Mouse (Mus musculus): ENCODE measurements at regions not wholly inside any gene's neighbourhood (a gene's known extent, or its start where the extent isn't known, plus 50 kb on each side); places are given as distances from the start of the nearest gene placed in this dataset.

DNA sequence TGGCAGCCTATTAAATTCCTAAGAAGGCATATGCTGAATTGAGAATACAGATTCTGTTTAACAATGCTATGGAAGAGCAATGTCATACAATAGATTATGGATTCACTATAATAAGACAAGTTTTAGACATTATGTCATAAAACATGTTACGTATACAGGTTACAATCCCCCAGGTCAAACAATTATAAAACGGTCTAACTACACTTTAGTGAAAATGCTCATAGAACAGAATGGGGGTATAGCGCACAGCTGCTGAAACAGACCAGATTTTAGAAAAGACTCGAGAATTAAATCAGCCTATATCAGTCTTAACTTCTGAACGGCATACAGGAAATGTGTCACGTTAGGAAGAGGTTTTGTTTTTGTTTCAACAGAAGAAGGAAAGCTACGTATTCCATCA lies 660.5 kb upstream of the Sel1l start:
- no peak for DNase-seq (ENCODE audit: low read depth, low spot score)

DNA sequence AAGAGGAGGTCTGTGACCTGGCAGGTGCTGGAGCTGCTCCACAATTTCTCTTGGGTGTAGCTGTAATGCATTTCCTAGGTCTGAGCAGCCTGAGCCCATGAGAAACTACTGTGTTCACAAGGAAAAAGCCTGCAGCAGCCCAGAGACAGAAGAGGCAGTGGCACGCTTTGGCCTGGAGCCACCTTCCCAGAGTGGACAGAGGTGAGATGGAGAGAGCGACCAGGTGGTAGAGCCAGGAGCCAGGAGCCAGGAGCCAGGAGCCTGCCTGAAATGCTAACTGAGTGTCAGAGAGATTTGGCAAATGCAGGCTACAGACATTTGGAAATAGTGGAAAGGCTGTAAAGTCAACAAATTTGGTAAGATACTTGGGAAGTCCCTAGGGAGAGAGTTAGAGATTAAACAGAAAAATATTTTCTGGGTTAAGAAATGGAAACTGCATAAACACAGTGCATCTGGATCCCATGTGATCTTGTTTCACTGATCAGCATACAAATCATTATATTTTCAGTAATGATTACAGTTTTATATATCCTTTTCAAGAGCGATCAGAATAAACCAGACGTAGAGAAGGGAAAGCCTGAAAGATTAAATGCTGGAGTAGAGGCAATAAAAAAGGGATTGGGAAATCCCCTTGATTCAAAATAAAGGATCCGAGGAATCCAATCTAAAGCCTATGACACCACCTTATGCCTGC lies 660.0 kb upstream of the Sel1l start:
- no peak for DNase-seq (ENCODE audit: low read depth, low spot score)

DNA sequence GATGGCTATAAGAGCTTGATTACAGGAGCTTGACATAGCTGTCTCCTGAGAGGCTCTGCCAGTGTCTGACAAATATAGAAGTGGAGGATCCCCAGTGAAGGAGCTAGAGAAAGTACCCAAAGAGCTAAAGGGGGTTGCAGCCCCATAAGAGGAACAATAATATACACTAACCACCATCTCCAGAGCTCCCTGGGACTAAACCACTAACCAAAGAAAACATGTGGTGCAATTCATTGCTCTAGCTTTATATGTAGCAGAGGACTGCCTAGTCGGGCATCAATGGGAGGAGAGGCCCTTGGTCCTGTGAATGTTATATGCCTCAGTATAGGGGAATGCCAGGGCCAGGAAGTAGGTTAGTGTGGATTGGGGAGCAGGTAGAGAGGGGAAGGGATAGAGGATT lies 635.0 kb upstream of the Sel1l start:
- no peak for DNase-seq (ENCODE audit: low read depth, low spot score)

DNA sequence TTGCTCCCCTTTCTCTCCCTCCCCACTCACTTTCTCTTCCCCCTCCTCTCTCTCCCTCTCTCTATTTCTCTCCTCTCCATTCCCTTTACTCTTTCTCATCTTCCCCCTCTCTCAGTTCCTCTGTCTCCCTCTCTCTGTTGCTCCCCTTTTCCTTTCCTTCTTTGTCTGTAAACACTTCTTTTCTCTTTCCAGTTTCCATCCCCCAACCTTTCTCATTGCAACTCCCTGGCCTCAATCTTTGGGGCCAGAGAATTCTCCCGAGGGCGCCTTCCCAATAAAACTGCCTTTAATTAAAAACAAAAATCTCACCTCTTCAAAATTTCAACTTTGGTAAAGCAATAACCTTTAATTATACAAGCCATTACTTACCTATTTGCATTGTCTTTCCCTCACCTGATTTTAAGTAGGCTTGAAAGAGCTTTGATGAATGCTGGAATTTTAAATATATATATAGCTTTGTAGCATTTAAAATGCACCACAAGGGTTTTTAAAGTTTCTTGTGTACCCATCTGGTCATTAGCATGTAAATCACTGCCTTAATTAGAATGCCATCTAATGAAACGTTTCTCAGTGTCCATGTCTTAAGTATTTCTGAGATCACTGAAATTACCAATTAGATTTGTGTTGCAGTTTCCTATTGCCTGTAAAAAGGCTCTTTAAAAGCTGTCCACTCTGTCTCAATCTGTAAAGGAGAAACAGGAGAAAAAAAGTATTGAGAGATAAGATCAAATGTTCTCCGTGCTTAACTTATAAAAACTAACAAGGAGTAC lies 625.5 kb upstream of the Sel1l start:
- DNase-seq (ENCODE audit: low read depth, low spot score), result no peak

DNA sequence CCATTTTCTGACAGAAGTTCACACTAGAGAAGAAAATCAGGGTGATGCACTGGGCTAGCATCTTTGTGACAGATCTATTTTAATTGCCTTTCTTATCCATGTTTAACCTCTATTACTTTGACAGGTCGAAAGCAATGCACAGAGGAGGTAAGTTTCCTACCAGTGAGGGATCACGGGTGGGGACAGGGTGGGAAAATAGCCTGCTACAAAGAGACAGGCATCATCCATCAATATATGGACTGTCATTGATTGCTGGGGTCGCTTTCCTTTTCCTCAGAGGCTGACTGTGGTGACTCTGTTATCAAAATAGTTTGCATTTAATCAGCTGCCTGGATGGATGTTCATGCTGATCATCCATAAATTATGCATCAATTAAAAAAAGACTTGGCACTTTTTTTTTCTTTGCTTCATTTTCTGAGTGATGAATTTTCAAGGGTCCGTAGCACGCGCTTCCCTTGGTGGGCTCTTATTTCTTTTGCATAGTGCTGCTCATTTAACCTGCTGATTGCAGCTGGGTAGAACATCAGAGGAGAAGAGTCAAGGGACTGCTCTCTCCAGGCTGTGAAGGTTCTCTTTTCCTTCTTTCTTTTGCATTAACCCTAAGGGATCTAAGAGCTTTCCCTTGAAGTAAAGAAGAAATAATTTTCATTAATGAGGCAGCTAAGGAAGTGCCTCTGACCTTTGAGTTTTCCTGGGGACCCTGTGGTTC lies 602.3 kb upstream of the Sel1l start:
- no peak for DNase-seq (ENCODE audit: low read depth, low spot score)

DNA sequence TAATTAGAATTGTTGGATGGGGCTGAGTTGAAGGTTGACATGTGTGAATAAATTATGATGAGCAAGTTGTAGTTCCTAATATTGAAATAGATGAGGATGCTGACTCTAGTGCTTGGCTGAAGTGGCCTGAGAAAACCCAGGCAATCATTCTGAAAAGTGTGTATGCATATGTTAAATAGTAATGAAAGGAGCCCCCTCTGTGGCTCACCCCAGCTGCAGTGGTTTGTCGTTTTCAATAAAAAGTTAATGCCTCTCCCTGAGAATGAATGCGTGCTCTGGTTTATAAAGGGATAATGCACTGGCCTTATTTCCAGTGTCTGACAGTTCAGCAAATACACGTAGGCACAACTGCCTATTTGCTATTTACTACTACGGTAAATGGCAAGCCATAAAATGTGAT lies 569.5 kb upstream of the Sel1l start:
- DNase-seq (ENCODE audit: low read depth, low spot score), result no peak

DNA sequence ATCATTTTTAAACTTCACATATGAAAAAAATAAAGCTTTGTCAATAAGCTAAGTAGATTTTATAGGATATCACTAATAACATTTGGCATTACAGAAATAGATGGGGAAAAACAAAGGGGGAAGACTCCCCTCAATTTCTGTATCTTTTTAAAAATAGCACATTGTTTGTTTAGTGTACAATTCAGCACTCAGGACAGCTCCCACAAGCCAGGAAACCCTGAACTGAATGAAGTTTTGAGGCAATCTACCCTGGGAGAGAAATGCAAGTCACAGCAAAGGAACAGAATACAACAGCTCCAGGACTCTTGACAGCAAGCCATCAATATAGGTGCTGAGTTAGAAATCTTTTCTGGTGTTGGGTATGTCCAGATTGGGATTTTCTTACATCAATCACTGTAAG lies 556.5 kb upstream of the Sel1l start:
- peak; percentile 3 for DNase-seq (ENCODE audit: low read depth, low spot score)

DNA sequence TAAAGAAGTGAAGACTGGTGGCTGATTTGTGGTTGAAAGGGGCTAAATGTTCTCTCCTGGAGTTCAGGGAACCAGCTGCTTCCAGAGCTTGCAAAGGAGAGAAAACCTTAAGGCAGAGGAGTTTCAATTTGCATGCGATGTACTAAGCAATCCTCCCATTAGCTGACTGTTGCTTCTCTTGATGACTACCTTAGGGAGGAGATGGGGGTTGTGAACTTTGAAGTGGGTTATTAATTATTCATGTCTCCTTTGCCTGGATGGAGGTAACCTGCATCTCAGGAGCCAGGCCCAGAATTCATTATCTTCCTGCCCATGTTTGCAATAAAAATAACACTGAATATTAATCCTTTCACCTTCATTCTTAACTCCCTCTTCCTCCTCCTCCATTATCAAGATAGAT lies 552.0 kb upstream of the Sel1l start:
- no peak for DNase-seq (ENCODE audit: low read depth, low spot score)

DNA sequence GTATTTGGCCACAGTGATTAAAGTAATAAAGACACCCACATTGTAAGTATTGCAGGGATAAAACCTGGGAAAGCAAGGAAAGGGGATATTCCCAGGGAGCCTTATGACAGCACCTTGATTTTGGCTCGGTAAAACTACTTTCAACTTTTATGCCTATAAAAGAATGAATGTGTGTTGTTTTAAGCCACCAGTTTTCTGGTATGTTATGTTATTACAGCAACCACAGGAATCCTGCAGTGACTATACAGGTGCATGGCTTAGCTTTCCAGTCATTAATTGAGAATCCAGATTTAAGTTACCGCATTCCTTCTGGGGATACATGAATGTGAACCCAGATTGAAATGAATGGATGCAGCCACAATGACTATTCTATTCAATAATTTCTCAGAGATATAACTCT lies 537.2 kb upstream of the Sel1l start:
- no peak for DNase-seq (ENCODE audit: low read depth, low spot score)

DNA sequence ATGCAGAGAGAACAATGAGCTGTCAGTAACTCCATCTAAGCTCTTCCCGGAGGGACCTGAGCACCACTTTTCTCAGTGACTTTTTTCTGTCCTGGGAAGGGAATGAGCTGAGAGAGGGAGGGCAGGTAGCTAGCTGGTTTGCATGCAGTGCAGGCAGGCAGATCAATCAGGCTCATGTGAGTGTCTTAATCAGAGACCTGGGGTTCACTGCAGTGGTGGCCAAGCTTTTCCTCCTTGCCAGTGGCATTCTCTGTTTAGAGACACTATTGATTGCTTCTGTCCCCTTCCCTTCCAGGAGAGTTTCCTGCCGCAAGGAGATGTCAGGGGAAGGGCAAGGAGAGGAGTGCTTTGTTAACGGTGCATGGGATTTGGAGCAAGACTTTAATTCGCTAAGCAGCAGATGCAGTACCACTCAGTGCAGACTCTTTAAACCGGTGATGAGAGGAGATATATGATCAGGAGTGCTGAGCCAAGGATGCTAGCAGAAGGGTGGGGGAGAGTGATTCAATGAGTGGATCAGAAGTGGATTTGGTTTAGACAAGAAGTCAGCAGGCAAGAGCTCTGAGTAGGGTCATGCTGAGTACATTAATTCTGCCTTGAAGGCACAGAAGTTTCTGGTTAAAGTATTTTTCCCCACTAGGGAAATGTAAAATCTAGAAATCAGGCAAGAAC lies 535.4 kb upstream of the Sel1l start:
- no peak for DNase-seq (ENCODE audit: low read depth, low spot score)

DNA sequence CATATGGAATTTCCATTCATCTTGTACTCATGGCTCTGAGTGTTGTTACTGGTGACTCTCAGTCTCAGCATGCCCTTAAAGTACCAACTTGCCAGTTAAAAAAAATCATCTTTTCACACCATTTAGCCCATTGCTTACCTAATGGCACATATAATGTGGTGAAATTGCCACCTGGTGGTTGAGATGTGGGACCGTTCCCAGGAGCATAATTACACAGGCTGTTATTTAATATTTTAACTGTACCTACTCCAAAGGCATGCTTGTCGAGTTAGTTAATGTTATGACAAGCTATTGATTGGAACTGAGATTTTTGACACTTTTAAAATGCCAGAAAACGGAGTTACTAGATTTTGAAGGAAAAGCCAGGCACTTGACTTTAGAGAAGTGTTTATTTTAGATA lies 530.2 kb upstream of the Sel1l start:
- no peak for DNase-seq (ENCODE audit: low read depth, low spot score)

DNA sequence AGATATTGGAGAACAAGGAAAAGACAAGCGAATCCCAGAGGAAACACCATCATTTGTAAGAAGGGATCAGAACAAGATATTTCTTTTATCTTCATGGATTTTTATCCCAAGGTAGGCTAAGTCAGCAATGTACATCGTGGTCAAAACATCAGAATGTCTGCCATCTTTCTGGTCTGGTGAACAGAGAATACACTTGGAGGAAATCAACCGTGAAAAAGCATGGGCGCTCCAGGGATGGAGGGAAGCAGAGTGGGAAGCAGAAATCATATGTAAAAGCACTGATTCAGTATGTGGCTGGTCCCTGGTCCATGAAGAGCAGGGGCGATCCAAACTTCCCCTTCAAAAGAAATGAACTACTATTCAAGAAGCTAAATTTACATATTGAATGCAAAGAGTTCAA lies 517.0 kb upstream of the Sel1l start:
- no peak for DNase-seq (ENCODE audit: low read depth, low spot score)

DNA sequence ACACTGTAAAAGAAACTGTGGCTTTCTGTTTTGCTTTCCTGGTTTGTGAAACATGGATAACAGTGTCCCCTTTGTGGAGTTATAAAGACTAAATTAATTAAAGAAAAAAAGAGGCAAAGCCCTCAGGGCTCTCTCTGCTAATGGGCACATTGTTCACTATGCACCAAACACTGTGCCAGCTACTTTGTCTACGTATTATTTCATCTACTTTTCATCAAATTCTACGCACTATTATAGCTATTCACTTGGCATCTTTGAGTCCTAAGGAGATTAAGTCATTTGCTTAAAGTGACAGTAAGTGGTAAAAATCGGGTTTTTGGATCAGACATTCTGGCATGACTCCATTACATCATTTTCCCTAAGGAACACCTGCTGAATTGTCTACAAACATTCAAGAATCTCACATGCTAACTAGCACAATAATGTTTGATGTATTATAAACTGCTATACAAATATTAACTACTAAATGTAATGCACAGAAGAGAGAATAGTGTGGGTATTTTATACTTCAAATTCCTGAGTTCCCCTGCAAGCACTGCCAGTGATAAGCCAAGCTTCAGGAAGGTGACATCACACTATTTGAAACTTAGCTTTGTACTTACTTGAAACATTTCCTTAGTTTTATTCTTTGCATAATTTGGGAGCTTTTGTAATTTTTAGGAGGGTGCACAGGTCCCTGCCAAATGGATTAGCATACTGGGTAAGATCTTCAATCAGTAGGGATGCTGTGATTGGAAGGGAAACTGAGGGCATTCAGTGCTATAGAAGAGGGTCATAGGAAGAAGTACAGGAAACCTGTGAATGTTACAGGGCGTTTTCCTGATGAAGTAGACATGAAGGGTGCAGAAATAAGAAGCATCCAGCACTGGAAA lies 504.7 kb upstream of the Sel1l start:
- no peak for DNase-seq (ENCODE audit: low read depth, low spot score)

DNA sequence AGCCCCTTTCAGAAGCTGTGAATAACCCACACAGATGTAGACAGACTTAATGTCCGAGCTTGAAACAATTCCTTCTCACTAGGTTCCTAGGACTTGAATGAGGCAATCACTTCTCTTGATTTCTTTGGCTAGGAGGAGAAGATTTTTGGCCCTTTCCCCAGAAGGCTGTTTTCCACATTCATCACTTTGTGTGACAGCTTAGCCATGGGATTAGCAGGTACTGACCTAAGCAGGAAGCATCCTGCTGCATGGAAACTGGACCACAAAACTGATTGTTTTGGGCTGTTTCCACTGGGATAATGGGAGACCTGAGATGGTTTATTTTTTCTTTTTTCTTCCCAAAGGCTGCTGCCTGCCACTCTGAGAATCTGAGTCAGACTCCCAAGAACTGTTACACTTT lies 469.3 kb upstream of the Sel1l start:
- DNase-seq (ENCODE audit: low read depth, low spot score), result no peak

DNA sequence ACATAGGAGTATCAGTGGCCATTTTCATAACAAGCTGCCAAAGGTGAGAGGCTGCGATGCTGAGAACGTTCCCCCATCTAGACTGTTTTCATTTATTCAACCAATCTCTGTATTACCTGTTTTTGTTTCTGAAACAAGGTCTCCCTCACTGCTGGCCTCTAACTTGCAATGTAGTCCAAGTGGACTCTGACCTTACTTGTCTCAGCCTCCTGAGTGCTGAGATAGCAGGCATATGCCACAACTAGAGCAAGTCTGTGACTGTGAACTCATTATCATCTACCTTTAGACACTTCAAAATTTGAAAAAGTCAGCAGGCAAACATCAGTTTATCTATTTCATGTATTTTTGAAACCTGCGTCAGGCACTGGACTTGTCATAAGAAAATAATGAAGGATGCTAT lies 468.7 kb upstream of the Sel1l start:
- no peak for DNase-seq (ENCODE audit: low read depth, low spot score)

DNA sequence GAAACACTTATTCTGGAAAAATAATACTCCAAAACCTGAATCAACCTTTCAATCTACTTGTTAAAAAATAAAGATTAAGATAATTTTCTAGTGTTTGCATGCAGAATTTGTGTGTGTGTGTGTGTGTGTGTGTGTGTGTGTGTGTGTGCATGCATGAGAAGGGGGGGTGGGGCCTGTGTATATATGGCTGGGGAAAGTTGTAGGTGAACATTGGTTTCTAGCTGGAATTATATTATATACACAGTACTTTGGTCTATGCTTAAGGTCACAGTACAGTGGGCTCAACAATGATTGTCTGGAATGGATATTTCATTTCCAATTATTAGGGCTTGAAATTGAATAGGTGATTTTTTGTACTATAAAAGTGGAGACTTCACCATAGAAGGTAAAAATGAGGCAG lies 467.3 kb upstream of the Sel1l start:
- DNase-seq (ENCODE audit: low read depth, low spot score), result no peak

DNA sequence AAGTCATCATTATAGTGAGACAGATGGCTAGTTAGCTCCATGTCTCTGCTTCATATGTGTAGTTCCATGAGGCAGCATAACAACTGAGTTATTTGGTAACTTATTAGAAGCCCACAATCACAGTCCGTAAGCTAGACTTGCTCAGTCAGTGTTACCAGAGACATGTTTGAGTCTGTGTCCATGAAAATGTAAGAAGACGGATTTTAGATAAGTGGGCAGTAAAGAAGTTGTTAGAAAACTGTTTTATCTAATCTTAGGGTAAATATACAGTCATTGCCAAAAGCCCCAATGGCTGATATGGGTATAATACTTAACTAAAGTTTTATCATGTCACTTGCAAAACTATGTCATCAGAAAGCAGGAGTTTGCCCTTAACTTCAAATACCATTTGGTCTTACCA lies 466.9 kb upstream of the Sel1l start:
- no peak for DNase-seq (ENCODE audit: low read depth, low spot score)

DNA sequence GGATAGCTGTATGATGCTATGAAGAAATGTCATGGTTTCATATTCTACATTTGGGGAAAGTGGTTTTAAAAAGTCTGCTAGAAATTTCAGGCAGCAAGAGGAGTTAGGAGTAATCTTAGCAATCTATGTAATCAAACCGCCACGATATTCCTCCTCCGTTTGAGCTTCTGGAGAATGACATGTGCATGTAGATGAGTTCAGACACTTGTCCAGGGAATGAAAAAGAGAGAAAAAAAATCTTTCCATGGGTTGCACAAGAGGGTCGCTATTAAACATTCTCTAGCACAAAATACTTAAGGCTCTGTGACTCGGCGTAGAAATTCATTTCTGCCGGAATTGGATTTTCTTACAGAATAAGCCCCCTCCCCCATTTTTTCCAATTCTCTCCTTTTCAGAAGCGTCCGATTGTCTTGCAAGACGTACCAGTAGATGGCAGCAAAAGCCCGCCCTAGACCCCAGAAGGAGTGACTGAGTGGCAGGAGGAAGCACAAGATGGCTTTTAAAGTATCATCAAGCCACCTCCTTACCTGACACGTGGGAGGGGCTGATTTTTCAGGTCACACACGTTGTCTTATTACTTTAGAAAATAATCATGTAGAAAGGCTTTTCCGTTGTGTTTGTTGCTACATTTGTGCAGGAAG lies 454.1 kb upstream of the Sel1l start:
- DNase-seq (ENCODE audit: low read depth, low spot score), result peak; percentile 58

DNA sequence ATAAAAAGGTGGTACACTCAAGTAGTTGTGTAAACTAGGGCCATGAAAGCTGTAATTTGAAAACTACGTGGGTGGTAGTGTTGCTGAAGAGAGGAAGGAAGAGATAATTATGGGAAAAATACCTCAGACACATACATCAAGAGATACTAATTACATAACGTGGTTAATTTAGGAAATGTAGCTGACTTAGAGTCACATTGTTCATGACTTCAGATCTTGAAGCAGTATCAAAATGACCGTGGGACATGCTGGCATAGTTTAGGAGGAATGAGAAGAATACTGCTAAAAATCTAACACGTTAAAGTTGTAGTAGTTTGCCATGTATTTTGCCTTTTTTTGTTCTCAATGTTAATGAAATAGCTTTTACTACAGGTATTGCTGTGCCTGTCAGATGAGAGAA lies 445.9 kb upstream of the Sel1l start:
- DNase-seq (ENCODE audit: low read depth, low spot score), result no peak

DNA sequence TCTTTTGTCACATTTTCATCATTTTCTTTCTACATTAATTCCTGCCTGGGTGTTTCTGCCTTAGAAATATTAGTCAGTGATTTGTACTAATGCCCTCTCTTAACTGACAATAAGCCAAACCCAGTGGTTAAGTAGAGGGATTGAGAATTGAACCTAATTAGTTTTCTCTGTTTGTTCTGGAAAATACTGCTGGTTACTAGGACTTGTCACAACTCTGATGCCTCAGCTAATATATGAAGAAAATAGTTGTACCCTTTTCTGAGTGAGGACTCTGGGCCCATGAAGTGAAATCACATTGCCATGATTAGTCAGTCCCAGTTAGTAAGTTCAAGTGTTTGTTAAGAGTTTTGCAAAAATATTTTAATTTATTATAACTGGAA lies 444.4 kb upstream of the Sel1l start:
- no peak for DNase-seq (ENCODE audit: low read depth, low spot score)
